Mouse (Mus musculus): ENCODE data around the gene Il17d. TPM values are rescaled to one million over a fixed set of nuclear protein-coding genes. Genes with fewer than 3 reads are reported as not detected.

Gene Il17d
- total and polyA plus RNA-seq, 3 experiments, result 0.08 TPM; not detected in 2

DNA sequence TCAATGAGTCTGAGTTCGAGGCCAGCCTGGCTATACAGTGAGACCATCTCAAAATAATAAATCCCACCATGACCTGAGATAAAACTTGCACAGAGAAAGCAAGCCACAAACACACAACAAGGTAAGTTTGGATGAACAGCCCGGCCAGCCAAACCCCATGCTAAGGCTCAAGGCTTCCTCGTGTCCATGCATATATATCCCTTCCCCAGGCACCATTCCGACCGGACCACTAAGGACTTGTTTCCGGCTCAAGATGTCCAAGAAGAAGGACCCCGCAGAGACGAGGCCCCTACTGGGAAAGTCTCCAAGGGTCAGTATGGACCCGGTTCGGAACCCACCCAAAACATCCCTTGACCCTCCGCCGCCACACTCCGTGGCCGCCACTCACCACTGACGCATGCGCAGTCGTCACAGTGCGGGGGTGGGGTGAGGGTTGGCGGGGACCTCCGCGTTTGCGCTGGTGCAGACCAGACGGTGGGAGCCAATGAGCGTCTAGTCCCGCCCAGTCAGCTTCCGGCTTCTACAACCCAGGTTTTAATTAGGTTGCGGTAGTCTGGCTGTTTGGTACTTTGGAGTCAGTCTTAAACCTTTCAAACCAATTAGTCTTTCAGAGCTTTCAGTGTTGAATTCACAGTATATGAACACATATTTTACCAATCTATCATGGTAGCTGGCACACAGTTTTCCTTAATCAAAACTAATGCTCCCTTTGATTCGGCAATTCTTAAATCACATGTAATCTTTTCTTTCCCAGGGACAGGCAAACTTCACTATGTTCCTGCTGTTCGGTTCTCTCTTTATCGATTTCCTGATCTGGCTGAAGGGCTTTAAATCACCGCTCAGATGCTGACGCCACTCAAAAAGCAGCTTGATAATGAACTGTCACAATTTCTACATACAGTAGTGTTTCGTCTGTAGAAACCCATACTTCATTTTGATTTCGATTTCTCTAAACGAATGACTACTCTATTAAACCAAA, 46.9 kb downstream of the Il17d start, which contains the start of gene Eef1akmt1:
TSS of gene Eef1akmt1 (minus strand) at position 458 of the 979 bp plus-strand sequence.
- DNase-seq (ENCODE audit: extremely low read depth), result peak; percentile 96
- H3K79me2 ChIP-seq (replicated peaks; ENCODE audit: control insufficient read depth, extremely low read depth, insufficient read depth, poor library complexity, severe bottlenecking), result 0 out of 2 replicates have a peak, but pooled peaks cover 2% of the 10 kb centered on the region
- H3K36me3 ChIP-seq (replicated peaks in 1 of 2; ENCODE audit: control insufficient read depth in 1 of 2, insufficient read depth in 1 of 2, low read length in 1 of 2), result peaks cover under 1 to 27% of the 10 kb centered on the region in 2 experiments
- peaks cover 0 to 17% of the 10 kb centered on the region in 2 experiments; a peak in 1 of 4 replicates for H3K4me1 ChIP-seq (ENCODE audit: control insufficient read depth in 1 of 2, insufficient read depth in 2 of 2)
- peak within 1 kb of the TSS; percentile 88 for H3K9ac ChIP-seq (ENCODE audit: insufficient read depth, low read depth)
- in situ Hi-C loops (cut with MboI; ENCODE audit: low pct_ligation_motif_present, low pct_unique_long_range_greater_than_20kb, low sequenced_read_pairs) (no loop called here), dilution Hi-C loops (cut with MboI; ENCODE audit: extremely low pct_ligation_motif_present, extremely low pct_unique_long_range_greater_than_20kb, low sequenced_read_pairs) (no loop called here)
- peak within 1 kb of the TSS; percentile 86 for H3K4me2 ChIP-seq (ENCODE audit: insufficient read depth, low read depth, poor library complexity, severe bottlenecking)
- peak within 1 kb of the TSS; percentile 76 to 89 (median 88) for H3K4me3 ChIP-seq (replicated peaks in 1 of 3; ENCODE audit: low read depth in 2 of 3, low read length in 2 of 3, poor library complexity in 1 of 3)
- peaks cover 4% of the 10 kb centered on the region for H3K9me3 ChIP-seq (replicated peaks; ENCODE audit: low read length)
- no peaks in the 10 kb centered on the region for H3K27me3 ChIP-seq (replicated peaks)
- H3K27ac ChIP-seq (ENCODE audit: insufficient read depth, low read depth), result no peak within 1 kb of the TSS
- no peak; the same call in 1 of the 2 replicates for TF ChIP-seq IRF4 (IDR thresholded peaks at IDR 0.05; ENCODE audit: low read depth, low read length)
- peak; percentile 49; the same call in 1 of the 2 replicates for TF ChIP-seq KAT2A (IDR thresholded peaks at IDR 0.05; ENCODE audit: insufficient replicate concordance, low read length)
- TF ChIP-seq MYC (IDR thresholded peaks at IDR 0.05; ENCODE audit: low read depth, low read length), result peak; percentile 77
- TF ChIP-seq RCOR1 (conservative IDR thresholded peaks at IDR 0.05; ENCODE audit: low read depth, low read length), result no peak
- TF ChIP-seq USF2 (conservative IDR thresholded peaks at IDR 0.05; ENCODE audit: low read depth, low read length), result no peak
- peak; percentile 94 for TF ChIP-seq ZMIZ1 (IDR thresholded peaks at IDR 0.05; ENCODE audit: low read depth, low read length)
- TF ChIP-seq ZKSCAN1 (IDR thresholded peaks at IDR 0.05; ENCODE audit: borderline replicate concordance, low read depth, low read length), result no peak
- peak; percentile 60; the same call in 1 of the 2 replicates for TF ChIP-seq MEF2A (IDR thresholded peaks at IDR 0.05; ENCODE audit: borderline replicate concordance, low read depth, low read length)
- no peak for TF ChIP-seq CHD1 (IDR thresholded peaks at IDR 0.05; ENCODE audit: low read depth, low read length)
- peak; percentile 87; the same call in 1 of the 2 replicates for TF ChIP-seq MAZ (IDR thresholded peaks at IDR 0.05; ENCODE audit: low read depth, low read length)
- no peak for TF ChIP-seq EP300 (IDR thresholded peaks at IDR 0.05; ENCODE audit: low read length)
- TF ChIP-seq SMC3 (IDR thresholded peaks at IDR 0.05; ENCODE audit: low read depth, low read length), result no peak
- TF ChIP-seq CHD2 (IDR thresholded peaks at IDR 0.05; ENCODE audit: low read length), result peak; percentile 86
- TF ChIP-seq NRF1 (IDR thresholded peaks at IDR 0.05; ENCODE audit: low read depth, low read length), result peak; percentile 95
- TF ChIP-seq TCF12 (IDR thresholded peaks at IDR 0.05; ENCODE audit: low read depth, low read length), result peak; percentile 89
- peak; percentile 96 for TF ChIP-seq NELFE (IDR thresholded peaks at IDR 0.05; ENCODE audit: low read depth, low read length)
- TF ChIP-seq PAX5 (IDR thresholded peaks at IDR 0.05; ENCODE audit: low read length), result no peak
- TF ChIP-seq POLR2AphosphoS2 (IDR thresholded peaks at IDR 0.05; ENCODE audit: low read depth, low read length), result peak; percentile 95
- TF ChIP-seq ELF1 (IDR thresholded peaks at IDR 0.05; ENCODE audit: low read depth, low read length), result peak; percentile 90
- TF ChIP-seq SIN3A (IDR thresholded peaks at IDR 0.05; ENCODE audit: low read length), result peak; percentile 87
- TF ChIP-seq POLR2A (IDR thresholded peaks at IDR 0.05; ENCODE audit: low read depth, low read length), result peak; percentile 98
- TF ChIP-seq GABPA (IDR thresholded peaks at IDR 0.05; ENCODE audit: insufficient replicate concordance, low read depth, low read length), result no peak
- TF ChIP-seq E2F4 (IDR thresholded peaks at IDR 0.05; ENCODE audit: insufficient replicate concordance, low read depth, low read length), result peak; percentile 73; the same call in 1 of the 2 replicates
- no peak for TF ChIP-seq ZC3H11A (IDR thresholded peaks at IDR 0.05; ENCODE audit: low read depth, low read length)
- TF ChIP-seq MAFK (IDR thresholded peaks at IDR 0.05; ENCODE audit: insufficient replicate concordance, low read length), result no peak
- peak; percentile 75 for TF ChIP-seq HCFC1 (IDR thresholded peaks at IDR 0.05; ENCODE audit: low read depth, low read length)
- no peak for TF ChIP-seq CTCF (conservative IDR thresholded peaks at IDR 0.05 in 1 of 2, IDR thresholded peaks at IDR 0.05 in 1 of 2; ENCODE audit: low read depth in 2 of 2, low read length in 2 of 2)
- TF ChIP-seq ZNF384 (IDR thresholded peaks at IDR 0.05; ENCODE audit: low read depth, low read length), result no peak
- TF ChIP-seq RAD21 (IDR thresholded peaks at IDR 0.05; ENCODE audit: low read depth, low read length), result no peak
- TF ChIP-seq MXI1 (IDR thresholded peaks at IDR 0.05; ENCODE audit: low read depth, low read length), result peak; percentile 87; the same call in 1 of the 2 replicates
- TF ChIP-seq USF1 (IDR thresholded peaks at IDR 0.05; ENCODE audit: low read depth, low read length), result no peak
- TF ChIP-seq BHLHE40 (IDR thresholded peaks at IDR 0.05; ENCODE audit: low read depth, low read length), result 0 out of 2 replicates have a peak, but pooled peaks have one; percentile 20
- peak; percentile 63 for TF ChIP-seq MAX (IDR thresholded peaks at IDR 0.05; ENCODE audit: low read length)
- no peak for TF ChIP-seq UBTF (IDR thresholded peaks at IDR 0.05; ENCODE audit: low read depth, low read length)
- TF ChIP-seq JUND (conservative IDR thresholded peaks at IDR 0.05; ENCODE audit: low read depth, low read length), result 0 out of 2 replicates have a peak, but pooled peaks have one; percentile 27
- TF ChIP-seq JUN (IDR thresholded peaks at IDR 0.05; ENCODE audit: insufficient read depth, low read depth, low read length), result no peak
- no peak; the same call in 1 of the 2 replicates for TF ChIP-seq ETS1 (conservative IDR thresholded peaks at IDR 0.05; ENCODE audit: low read depth, low read length)

Data from CH12.LX (cell line).